ENCODE assay signal across 10 mouse cellular contexts in genomic region chr7:38074920-38075319, GRCm38 (mm10). TPM values are rescaled to one million over a fixed set of nuclear protein-coding genes. Genes with fewer than 3 reads are reported as not detected.
DNase-seq lines count a peak whose midpoint lies in the region; ATAC-seq and TF ChIP-seq lines count a peak whose summit lies in the region.
"Had no signal": no experiment of that assay in that cellular context is flagged by ENCODE, and none has a peak within 500 bp of the region (broad histone marks: within the 10 kb centered on the region; RNA-seq: fewer than 3 reads in every experiment).

No protein-coding gene starts in this region.

- H3K9me3 ChIP-seq in lung, embryonic 14.5 days (ENCODE audit: low read depth, low read length): no peaks in the 10 kb centered on the region
- no peaks in the 10 kb centered on the region for H3K9me3 ChIP-seq in limb, embryonic 12.5 days
- H3K9me3 ChIP-seq in stomach, embryonic 15.5 days: no peaks in the 10 kb centered on the region

- no peak for TF ChIP-seq CTCF in lung, embryonic 14.5 days (IDR thresholded peaks at IDR 0.05; ENCODE audit: low read depth)

- H3K36me3 ChIP-seq in lung, embryonic 14.5 days (ENCODE audit: insufficient read depth): no peaks in the 10 kb centered on the region
- no peaks in the 10 kb centered on the region for H3K36me3 ChIP-seq in limb, embryonic 12.5 days
- H3K36me3 ChIP-seq in stomach, embryonic 15.5 days: no peaks in the 10 kb centered on the region

- H3K4me3 ChIP-seq in lung, embryonic 14.5 days (ENCODE audit: low read depth, low read length): no peak overlapping the region
- H3K4me3 ChIP-seq in limb, embryonic 12.5 days (replicated peaks): peak overlapping the region; percentile 17; the same call in 1 of the 2 replicates
- no peak overlapping the region for H3K4me3 ChIP-seq in stomach, embryonic 15.5 days (replicated peaks)
- H3K4me3 ChIP-seq: gastrocnemius, adult 2 months had no signal

- H3K27me3 ChIP-seq in lung, embryonic 14.5 days (ENCODE audit: insufficient read depth, low read length): no peaks in the 10 kb centered on the region; the same call in 1 of the 2 replicates
- H3K27me3 ChIP-seq in limb, embryonic 12.5 days: peaks cover 17% of the 10 kb centered on the region; the same call in 1 of the 2 replicates
- H3K27me3 ChIP-seq in stomach, embryonic 15.5 days (replicated peaks): 0 out of 2 replicates have a peak, but pooled peaks cover 4% of the 10 kb centered on the region

- no peaks in the 10 kb centered on the region for H3K4me1 ChIP-seq in lung, embryonic 14.5 days (ENCODE audit: insufficient read depth)
- peaks cover 5% of the 10 kb centered on the region; the same call in 1 of the 2 replicates for H3K4me1 ChIP-seq in limb, embryonic 12.5 days (replicated peaks)
- H3K4me1 ChIP-seq in stomach, embryonic 15.5 days: peaks cover 4% of the 10 kb centered on the region; the same call in 1 of the 2 replicates

- H3K27ac ChIP-seq in lung, embryonic 14.5 days (ENCODE audit: low read depth): no peak overlapping the region
- H3K27ac ChIP-seq in limb, embryonic 12.5 days: no peak overlapping the region
- no peak overlapping the region for H3K27ac ChIP-seq in stomach, embryonic 15.5 days
- H3K27ac ChIP-seq: gastrocnemius, adult 2 months had no signal

- ATAC-seq in lung, embryonic 14.5 days (ENCODE audit: insufficient read depth): no peak
- no peak for ATAC-seq in limb, embryonic 12.5 days (ENCODE audit: insufficient number of reproducible peaks, insufficient read depth, low FRiP score, low TSS enrichment, low read depth)
- ATAC-seq in stomach, embryonic 15.5 days (ENCODE audit: insufficient read depth, low FRiP score, low read depth): no peak
- ATAC-seq: intestine, embryonic 16.5 days had no signal

- peak overlapping the region; percentile 23; the same call in 1 of the 2 replicates for H3K4me2 ChIP-seq in lung, embryonic 14.5 days
- peak overlapping the region; percentile 51 for H3K4me2 ChIP-seq in limb, embryonic 12.5 days
- 0 out of 2 replicates have a peak overlapping the region, but pooled peaks have one; percentile 13 for H3K4me2 ChIP-seq in stomach, embryonic 15.5 days

- DNase-seq in embryo, embryonic 10.5 days (ENCODE audit: low spot score): peak; percentile 12
- no peak for DNase-seq in embryo, embryonic 9.5 days (ENCODE audit: extremely low spot score)
- DNase-seq in lung, embryonic 14.5 days: no peak
- DNase-seq in lung, postnatal 36 days: no peak
- no peak for DNase-seq in T-cell, adult 2 months (ENCODE audit: low spot score)
- no peak for DNase-seq in adrenal gland, adult 2 months
- DNase-seq: gastrocnemius, adult 2 months had no signal

- no peak overlapping the region; the same call in 1 of the 2 replicates for H3K9ac ChIP-seq in lung, embryonic 14.5 days
- no peak overlapping the region for H3K9ac ChIP-seq in limb, embryonic 12.5 days (replicated peaks)
- no peak overlapping the region for H3K9ac ChIP-seq in stomach, embryonic 15.5 days

- 58% methylated on average over 10 of the region's 10 CpGs for WGBS in lung, embryonic 14.5 days
- WGBS in limb, embryonic 12.5 days: 46% methylated on average over 10 of the region's 10 CpGs
- 39% methylated on average over 10 of the region's 10 CpGs for WGBS in stomach, embryonic 15.5 days

RNA-seq across cellular contexts. Expression of gene Ccne1, which starts 32.4 kb away (rescaled TPM):
- polyA plus RNA-seq in lung, embryonic 14.5 days (2014; fragmentation: Nextera tagmentation; extraction: Ambion mirVana): 76.4 and 79.8 TPM in 2 replicates
- 84.6 and 85.6 TPM in 2 replicates for polyA plus RNA-seq in limb, embryonic 12.5 days (2016; fragmentation: Nextera tagmentation; extraction: Ambion mirVana)
- 57.0 and 58.6 TPM in 2 replicates for polyA plus RNA-seq in stomach, embryonic 15.5 days (2015; fragmentation: Nextera tagmentation; extraction: Ambion mirVana)
- total RNA-seq in adrenal gland, adult 2 months (2021): 1 to 10 TPM; 5.9 to 6.1 TPM
- polyA plus RNA-seq in adrenal gland, adult 2 months (2012; rRNA removed): 10.3 and 11.9 TPM in 2 replicates

RNA-seq across cellular contexts. Expression of gene Uri1, which starts 51.6 kb away (rescaled TPM):
- 65.1 and 65.7 TPM in 2 replicates for polyA plus RNA-seq in lung, embryonic 14.5 days (2014; fragmentation: Nextera tagmentation; extraction: Ambion mirVana)
- 46.0 and 47.8 TPM in 2 replicates for polyA plus RNA-seq in limb, embryonic 12.5 days (2016; fragmentation: Nextera tagmentation; extraction: Ambion mirVana)
- 40.5 and 49.3 TPM in 2 replicates for polyA plus RNA-seq in stomach, embryonic 15.5 days (2015; fragmentation: Nextera tagmentation; extraction: Ambion mirVana)
- 10 to 100 TPM; 44.6 to 56.9 TPM for total RNA-seq in adrenal gland, adult 2 months (2021)
- polyA plus RNA-seq in adrenal gland, adult 2 months (2012; rRNA removed): 11.8 and 13.0 TPM in 2 replicates
